Mouse (Mus musculus) limb, embryonic 10.5 days (tissue): Measurements from ENCODE around the gene Ccdc167. TPM values are rescaled to one million over a fixed set of nuclear protein-coding genes. Genes with fewer than 3 reads are reported as not detected.
A peak's percentile ranks its signal among the peaks of the same experiment; 100 is the strongest.

ENCODE experiments used
- DNase-seq: peaks from one replicate; pipeline ENCODE4 v3.0.0-alpha.2; 2017; ENCODE audit warnings: low spot score
- H3K27ac ChIP-seq: fragments of 300-500 bp; sonication (generic); 2 replicates; pipeline ENCODE4 v1.5.1; 2016; ENCODE audit warnings: mild to moderate bottlenecking
- H3K27me3 ChIP-seq: fragments of 300-500 bp; sonication (generic); 2 replicates; pipeline ENCODE4 v1.6.1; 2016; ENCODE audit warnings: low read depth, mild to moderate bottlenecking; ENCODE audit not compliant: poor library complexity, severe bottlenecking
- H3K36me3 ChIP-seq: fragments of 300-500 bp; sonication (generic); 2 replicates; pipeline ENCODE4 v1.6.1; 2016; ENCODE audit warnings: mild to moderate bottlenecking, moderate library complexity
- H3K4me1 ChIP-seq: fragments of 300-500 bp; sonication (generic); 2 replicates; pipeline ENCODE4 v1.6.1; 2016
- H3K4me3 ChIP-seq: fragments of 300-500 bp; sonication (generic); 2 replicates; pipeline ENCODE4 v1.5.1; 2016; ENCODE audit warnings: mild to moderate bottlenecking, moderate library complexity
- H3K9me3 ChIP-seq: fragments of 300-500 bp; sonication (generic); replicated peaks from 2 replicates; pipeline ENCODE4 v1.6.1; 2016; ENCODE audit warnings: mild to moderate bottlenecking
- WGBS: fragments of 180-500 bp; shearing (Covaris S2); methylation state at CpG from one replicate; pipeline ENCODE4 v1.1.7; 2016; 5-methylcytosine and 5-hydroxymethylcytosine counted together
- polyA plus RNA-seq: library from polyadenylated mRNA; unstranded; fragments of >200 nt; fragmentation: Nextera tagmentation; extraction: Ambion mirVana; gene quantifications from 2 replicates; pipeline ENCODE4 v1.2.1, GENCODE M21; 2016

Gene Ccdc167
- polyA plus RNA-seq, result 16.2 and 21.4 TPM in 2 replicates

DNA sequence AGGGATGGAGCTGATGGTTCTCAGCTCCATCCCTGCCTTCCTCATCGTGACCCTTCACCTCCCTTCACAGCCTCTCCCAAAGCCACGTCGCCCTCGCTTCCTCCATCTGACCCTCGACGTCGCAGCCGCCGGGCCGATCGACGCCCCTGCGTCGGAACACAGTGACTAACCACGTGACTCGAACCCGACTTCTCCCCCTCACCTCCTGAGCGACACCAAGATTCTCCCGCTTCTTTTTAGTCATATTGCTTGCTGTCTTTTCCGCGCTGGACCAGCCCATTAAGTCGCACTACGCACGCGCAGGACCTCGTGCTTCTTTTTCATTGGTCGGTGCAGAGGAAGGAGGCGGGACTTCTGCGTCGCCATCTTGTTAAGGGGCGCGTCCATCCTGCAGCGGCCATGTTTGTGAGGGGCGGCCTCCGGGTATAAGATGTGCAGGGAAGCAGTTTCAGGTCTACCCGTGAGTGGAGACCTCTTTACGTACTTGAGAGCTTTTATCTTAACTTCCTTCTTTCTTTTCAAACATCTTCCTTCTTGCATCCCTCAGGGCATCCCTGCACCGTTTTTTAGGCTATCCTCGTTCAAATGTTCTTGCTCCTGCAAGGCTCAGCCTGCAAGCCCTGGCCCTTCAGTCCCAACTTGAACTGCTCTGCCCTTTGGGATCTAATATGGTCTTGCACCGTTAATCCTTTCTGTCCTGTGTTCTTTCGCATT lies at the start of gene Ccdc167:
Gene Ccdc167, minus strand, starts transcription at position 313 of the 714 bp plus-strand sequence.
- H3K9me3 ChIP-seq, result no peaks in the 10 kb centered on the region
- H3K4me1 ChIP-seq, result peaks cover 35% of the 10 kb centered on the region
- peak within 1 kb of the TSS; percentile 89 for H3K27ac ChIP-seq
- peak within 1 kb of the TSS; percentile 66 for H3K4me3 ChIP-seq
- 6% methylated on average over 41 of the region's 41 CpGs for WGBS
- DNase-seq, result peak; percentile 98
- H3K27me3 ChIP-seq, result no peaks in the 10 kb centered on the region
- peaks cover 16% of the 10 kb centered on the region for H3K36me3 ChIP-seq

DNA sequence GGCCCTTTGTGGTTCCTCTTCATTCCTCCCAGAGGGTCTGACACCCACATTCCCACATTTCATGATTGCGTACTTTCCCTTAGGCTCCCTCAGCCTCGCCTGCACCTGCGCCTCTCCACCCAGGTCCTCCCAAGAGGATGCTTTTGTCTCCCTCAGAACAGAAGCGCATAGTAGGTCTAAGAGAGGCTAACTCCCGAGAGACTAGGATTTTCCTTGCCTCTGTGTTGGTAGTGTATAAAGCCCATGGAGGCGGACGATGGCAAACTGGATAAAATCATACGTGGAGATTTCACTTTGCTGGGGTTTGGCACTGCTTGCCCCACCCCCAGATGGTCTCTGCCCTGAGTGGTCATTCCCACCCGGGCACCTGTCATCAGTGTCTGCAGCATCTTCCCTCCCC lies 48.5 kb upstream of the Ccdc167 start:
- DNase-seq, result no peak
- no peak overlapping the region for H3K27ac ChIP-seq
- H3K27me3 ChIP-seq, result no peaks in the 10 kb centered on the region
- no peaks in the 10 kb centered on the region for H3K36me3 ChIP-seq
- no peak overlapping the region for H3K4me3 ChIP-seq
- 81% methylated on average over 9 of the region's 9 CpGs for WGBS
- H3K9me3 ChIP-seq, result no peaks in the 10 kb centered on the region
- peaks cover 50% of the 10 kb centered on the region for H3K4me1 ChIP-seq

DNA sequence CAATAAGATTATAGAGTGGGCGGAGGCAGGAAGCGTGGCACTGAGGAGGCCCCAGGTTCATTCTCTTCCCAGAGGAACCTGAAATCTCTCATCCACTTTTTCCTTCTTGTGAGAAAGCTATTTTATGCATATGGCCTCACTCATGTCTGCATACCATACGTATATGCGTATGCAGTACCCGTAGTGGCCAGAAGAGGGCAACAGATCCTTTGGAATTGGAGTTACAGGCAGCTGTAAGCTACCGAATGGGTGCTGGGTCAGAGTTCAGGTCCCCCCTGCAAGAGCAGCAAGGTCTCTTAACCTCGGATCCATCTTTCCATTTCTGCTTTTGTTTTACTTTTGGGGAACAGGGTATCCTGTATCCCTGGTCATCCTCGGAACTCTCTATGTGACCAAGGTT lies 45.7 kb upstream of the Ccdc167 start:
- no peak overlapping the region for H3K4me3 ChIP-seq
- H3K9me3 ChIP-seq, result no peaks in the 10 kb centered on the region
- peak; percentile 74 for DNase-seq
- no peak overlapping the region for H3K27ac ChIP-seq
- 69% methylated on average over 8 of the region's 8 CpGs for WGBS
- H3K4me1 ChIP-seq, result peaks cover 34% of the 10 kb centered on the region
- no peaks in the 10 kb centered on the region for H3K36me3 ChIP-seq
- H3K27me3 ChIP-seq, result no peaks in the 10 kb centered on the region

DNA sequence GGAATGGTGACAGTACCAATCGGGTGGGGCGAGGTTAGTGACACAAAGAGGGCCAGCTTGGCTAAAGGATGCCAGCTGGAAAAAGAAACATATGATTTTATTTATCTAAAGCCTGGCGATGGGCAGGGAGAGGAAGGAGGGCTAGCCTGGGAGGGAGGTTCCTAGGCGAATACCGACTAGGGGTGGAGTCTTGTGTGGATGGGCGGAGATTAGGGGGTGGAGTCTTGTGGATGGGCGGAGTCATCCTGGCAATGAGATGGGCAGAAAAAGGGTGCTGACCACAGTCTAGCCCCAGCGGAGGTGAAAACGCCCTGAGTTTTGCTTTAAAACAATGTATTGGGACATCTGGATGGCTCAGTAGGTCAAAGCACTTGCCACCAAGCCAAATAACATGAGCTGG lies 45.1 kb upstream of the Ccdc167 start:
- WGBS, result 79% methylated on average over 9 of the region's 9 CpGs
- H3K36me3 ChIP-seq, result no peaks in the 10 kb centered on the region
- no peaks in the 10 kb centered on the region for H3K9me3 ChIP-seq
- no peaks in the 10 kb centered on the region for H3K27me3 ChIP-seq
- H3K4me3 ChIP-seq, result no peak overlapping the region
- H3K4me1 ChIP-seq, result peaks cover 28% of the 10 kb centered on the region
- H3K27ac ChIP-seq, result no peak overlapping the region
- no peak for DNase-seq

DNA sequence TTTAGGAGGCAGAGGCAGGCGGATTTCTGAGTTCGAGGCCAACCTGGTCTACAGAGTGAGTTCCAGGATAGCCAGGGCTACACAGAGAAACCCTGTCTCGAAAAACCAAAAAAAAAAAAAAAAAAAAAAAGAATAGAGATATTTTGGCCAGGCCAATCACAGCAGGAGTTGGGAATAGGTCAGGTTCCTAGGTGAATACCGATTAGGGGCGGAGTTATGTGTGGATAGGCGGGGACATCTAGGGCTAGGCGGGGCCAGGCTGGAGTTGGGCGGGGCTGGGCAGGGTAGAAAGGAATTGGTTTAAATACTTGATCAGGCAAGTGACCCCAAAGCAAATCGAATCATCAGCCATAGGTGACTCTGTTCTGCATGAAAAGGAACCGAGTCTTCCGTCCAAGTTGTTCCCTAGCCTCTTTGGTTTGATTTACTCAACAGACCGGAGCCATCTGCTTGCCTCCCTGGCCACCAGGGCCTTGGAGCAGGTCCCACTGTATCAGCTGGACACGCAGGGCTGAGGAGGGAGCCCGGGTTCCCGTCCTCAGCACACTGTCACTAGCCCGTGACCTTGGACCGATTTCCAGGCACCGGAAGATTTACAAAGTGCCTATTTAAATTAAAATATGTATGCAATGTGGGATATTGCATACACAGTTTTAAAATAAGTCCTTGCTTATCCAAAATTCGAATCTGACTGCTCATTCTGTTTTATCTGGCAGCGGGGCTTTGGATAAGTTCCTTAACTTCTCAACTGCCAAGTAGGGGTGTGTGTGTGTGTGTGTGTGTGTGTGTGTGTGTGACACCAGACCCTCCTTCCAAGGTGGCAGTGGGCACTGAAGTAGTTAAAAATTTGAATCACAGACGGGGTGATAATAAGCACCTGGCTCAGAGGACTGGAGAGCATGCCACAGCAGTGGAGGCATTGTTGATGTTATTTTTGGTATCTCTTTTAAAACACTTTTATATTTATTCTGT lies 43.8 kb upstream of the Ccdc167 start:
- Histone ChIP-seq H3K9me3 (no peaks in the 10 kb centered on the region), H3K4me3 (no peak overlapping the region), H3K27me3 (no peaks in the 10 kb centered on the region; the same call in 1 of the 2 replicates), H3K27ac (no peak overlapping the region), H3K36me3 (no peaks in the 10 kb centered on the region), H3K4me1 (peaks cover 25% of the 10 kb centered on the region)
- DNase-seq, result no peak
- 86% methylated on average over 21 of the region's 21 CpGs for WGBS

DNA sequence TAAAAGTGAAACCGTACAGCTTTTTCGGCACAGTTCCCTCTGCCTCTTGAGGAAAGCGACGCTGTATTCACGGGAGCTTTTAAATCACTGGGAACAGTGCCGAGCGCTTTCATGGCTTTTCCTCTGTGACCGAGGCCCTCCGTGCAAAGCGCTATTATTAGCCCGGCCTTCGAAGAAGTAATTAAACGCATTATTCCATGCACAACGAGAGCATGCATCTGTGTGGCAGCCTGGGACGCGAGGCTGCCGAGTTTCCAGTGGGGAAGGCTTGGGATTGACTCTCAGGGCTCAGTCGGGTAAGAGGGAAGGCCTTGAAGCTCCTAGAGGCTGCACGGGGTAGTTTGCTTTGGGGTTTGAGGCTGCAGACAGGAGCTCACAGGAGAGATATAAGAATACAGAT lies 43.1 kb upstream of the Ccdc167 start:
- Histone ChIP-seq H3K4me1 (peaks cover 27% of the 10 kb centered on the region), H3K36me3 (no peaks in the 10 kb centered on the region), H3K27me3 (no peaks in the 10 kb centered on the region; the same call in 1 of the 2 replicates), H3K9me3 (no peaks in the 10 kb centered on the region), H3K27ac (no peak overlapping the region), H3K4me3 (no peak overlapping the region)
- DNase-seq, result no peak
- WGBS, result 84% methylated on average over 19 of the region's 19 CpGs

DNA sequence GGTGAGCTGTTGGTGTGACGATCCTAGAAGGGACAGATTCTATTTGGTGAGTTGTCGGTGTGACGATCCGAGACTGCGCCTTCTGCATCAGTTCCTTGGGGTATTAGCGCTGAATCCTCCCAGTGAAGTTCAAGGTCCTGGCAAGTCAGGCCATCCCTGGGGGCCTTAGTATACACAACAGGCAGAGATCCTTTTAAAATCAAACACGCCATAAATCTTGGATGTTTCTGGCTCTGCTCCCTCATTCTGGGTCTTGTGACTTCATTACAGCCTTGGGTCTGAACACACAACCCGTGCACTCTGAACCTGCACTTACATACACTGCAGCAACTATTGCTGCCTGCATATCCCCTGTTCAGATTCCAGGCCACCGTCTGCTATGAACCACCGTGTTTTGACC lies 39.5 kb upstream of the Ccdc167 start:
- Histone ChIP-seq H3K27ac (no peak overlapping the region), H3K36me3 (no peaks in the 10 kb centered on the region), H3K27me3 (peaks cover 5% of the 10 kb centered on the region; the same call in 1 of the 2 replicates), H3K9me3 (no peaks in the 10 kb centered on the region), H3K4me3 (no peak overlapping the region), H3K4me1 (peaks cover 24% of the 10 kb centered on the region)
- no peak for DNase-seq
- 80% methylated on average over 10 of the region's 10 CpGs for WGBS

DNA sequence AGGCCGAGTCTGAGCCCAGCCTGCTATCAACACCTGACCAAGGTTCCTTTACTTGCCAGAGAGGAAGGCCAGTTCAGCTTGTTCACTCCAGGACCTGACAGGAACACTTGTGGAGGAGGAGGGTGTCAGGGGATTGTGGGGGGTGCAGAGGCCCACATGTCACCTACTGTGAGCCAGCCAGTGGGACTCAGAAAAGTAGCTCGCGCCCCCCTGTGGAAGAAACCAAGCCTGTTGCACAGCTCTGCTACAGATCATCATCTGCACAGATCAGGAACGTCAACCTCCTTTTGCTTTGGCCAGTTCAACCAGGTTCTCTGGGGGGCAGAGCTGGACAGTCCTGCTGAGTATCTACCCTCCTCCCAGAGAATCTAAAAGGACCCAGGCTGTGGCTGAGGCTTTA lies 37.7 kb upstream of the Ccdc167 start:
- peaks cover 10% of the 10 kb centered on the region; the same call in 1 of the 2 replicates for H3K27me3 ChIP-seq
- H3K4me1 ChIP-seq, result peaks cover 34% of the 10 kb centered on the region
- peak overlapping the region; percentile 12 for H3K27ac ChIP-seq
- no peaks in the 10 kb centered on the region for H3K9me3 ChIP-seq
- no peaks in the 10 kb centered on the region for H3K36me3 ChIP-seq
- H3K4me3 ChIP-seq, result no peak overlapping the region
- no peak for DNase-seq
- WGBS, result 58% methylated on average over 4 of the region's 4 CpGs

DNA sequence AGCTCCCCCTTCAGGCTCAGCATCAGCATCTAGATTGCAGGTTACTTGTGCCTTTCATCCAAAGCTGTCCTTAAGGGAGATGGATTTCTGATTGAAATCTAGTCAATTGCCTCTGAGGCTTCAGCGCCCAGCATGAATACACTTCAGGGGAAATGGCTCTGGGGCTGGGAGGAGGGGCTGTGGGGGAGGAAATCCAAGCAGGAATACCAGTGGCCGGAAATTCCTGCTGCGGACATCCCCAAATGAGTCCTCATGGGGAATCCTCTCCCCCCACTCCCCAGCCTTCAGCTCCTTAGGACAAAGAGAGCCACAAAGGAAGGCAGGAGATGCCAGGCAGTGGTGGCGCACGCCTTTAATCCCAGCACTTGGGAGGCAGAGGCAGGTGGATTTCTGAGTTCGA lies 30.6 kb upstream of the Ccdc167 start:
- no peak for DNase-seq
- H3K9me3 ChIP-seq, result no peaks in the 10 kb centered on the region
- no peaks in the 10 kb centered on the region for H3K36me3 ChIP-seq
- peaks cover 36% of the 10 kb centered on the region for H3K4me1 ChIP-seq
- H3K27me3 ChIP-seq, result peaks cover 45% of the 10 kb centered on the region; the same call in 1 of the 2 replicates
- no peak overlapping the region for H3K4me3 ChIP-seq
- H3K27ac ChIP-seq, result peak overlapping the region; percentile 44; the same call in 1 of the 2 replicates
- WGBS, result 63% methylated on average over 6 of the region's 6 CpGs

DNA sequence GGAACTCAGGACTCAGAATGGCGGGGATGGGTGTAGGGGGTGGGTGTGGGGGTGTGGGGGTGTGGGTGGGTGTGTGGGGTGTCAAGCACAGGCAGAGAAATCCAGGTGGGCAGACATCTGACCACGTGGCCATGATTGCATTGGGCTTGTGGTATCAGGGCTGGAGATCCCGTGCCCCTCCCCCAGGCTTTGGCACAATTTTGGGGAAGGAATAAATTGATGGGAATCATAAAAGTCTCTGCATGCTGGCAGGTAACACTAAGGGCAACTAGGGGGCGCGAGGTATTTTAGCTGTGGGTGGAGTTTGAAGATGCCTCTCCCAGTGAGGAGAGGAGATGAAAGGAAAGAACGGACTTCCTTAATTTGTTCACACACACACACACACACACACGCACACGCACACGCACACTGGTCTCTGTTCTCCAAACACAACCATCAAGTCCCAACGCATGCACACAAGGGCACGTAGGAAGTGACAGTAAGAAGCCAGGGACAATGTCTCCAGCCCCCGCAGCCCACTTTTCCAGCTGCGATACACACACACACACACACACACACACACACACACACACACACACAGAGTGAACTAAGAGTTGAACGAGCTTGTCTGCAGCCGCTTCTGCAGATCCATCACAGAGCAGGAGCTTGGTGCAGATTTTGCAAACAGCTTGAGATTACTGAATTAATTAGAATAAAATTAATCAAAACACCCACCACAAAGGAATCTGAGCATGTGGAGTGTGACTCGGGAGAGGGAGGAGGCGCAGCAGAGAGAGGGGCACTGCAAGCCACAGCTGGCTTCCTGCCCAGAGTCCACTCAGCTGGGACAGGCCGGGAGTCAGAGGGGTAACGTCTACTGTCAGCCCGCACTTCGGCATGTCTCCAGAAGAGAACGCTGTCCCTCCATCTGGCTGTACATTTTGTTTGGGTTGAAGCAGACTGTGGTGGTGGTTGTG lies 21.3 kb upstream of the Ccdc167 start:
- no peak for DNase-seq
- Histone ChIP-seq H3K36me3 (no peaks in the 10 kb centered on the region), H3K4me3 (no peak overlapping the region), H3K27ac (no peak overlapping the region), H3K27me3 (no peaks in the 10 kb centered on the region), H3K4me1 (peaks cover 29% of the 10 kb centered on the region), H3K9me3 (no peaks in the 10 kb centered on the region)
- 65% methylated on average over 22 of the region's 22 CpGs for WGBS

DNA sequence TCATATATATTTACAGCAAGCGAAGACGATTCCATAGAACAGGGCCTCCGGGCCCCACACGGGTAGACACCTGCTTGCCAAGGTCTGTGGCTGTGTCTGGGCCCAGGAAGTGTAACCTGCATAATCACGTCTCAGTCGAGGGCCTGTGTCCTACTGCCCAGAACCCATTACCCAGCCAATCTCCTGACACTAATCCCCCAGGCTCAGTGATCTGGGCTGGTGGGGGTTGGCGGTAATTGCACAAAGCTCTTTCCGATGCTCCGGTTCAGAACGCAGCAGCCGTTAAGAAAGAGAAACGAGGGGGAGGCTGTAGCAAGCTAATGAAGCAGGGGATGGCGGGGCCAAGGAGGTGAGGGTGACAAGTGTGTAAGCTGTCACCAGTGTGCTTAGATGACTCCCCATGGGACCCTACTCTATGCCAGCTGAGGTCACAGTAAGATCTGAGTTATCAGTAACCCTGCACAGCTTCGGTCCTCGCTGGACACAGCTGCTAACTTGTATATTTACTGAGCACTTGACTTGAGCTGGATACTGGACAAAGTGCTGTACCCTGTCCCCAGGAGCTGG lies 19.7 kb upstream of the Ccdc167 start:
- WGBS, result 51% methylated on average over 15 of the region's 15 CpGs

DNA sequence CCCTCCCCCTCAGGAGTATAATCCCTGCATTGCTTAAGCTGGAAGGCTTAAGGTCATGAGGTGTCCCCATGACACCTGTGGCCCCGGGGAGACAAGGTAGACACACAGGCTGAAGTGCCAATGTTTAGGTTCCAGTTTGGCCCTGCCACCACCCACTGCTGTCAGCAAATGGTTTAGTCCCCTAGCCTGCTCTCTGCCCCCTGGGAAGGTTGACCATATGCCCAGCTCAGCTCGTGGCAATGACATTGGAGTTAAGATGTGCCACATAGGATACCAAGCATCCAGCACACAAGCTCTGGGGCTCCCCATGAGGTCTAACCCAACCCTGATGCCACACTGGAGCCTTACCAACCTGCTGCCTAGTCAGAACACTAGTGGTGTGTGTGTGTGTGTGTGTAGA lies 15.7 kb upstream of the Ccdc167 start:
- H3K36me3 ChIP-seq, result no peaks in the 10 kb centered on the region
- WGBS, result 86% methylated on average over 2 of the region's 2 CpGs

More for the DNA sequence above, 19.7 kb upstream of the Ccdc167 start:
- Histone ChIP-seq H3K4me3 (no peak overlapping the region), H3K27me3 (no peaks in the 10 kb centered on the region), H3K9me3 (no peaks in the 10 kb centered on the region), H3K27ac (no peak overlapping the region), H3K4me1 (peaks cover 32% of the 10 kb centered on the region), H3K36me3 (no peaks in the 10 kb centered on the region)
- DNase-seq, result no peak

More for the DNA sequence above, 15.7 kb upstream of the Ccdc167 start:
- Histone ChIP-seq H3K27me3 (no peaks in the 10 kb centered on the region), H3K4me1 (peaks cover 32% of the 10 kb centered on the region), H3K9me3 (no peaks in the 10 kb centered on the region), H3K4me3 (no peak overlapping the region), H3K27ac (no peak overlapping the region)
- DNase-seq, result no peak
